Mouse (Mus musculus): Measurements from ENCODE around the gene Hsd17b1. TPM values are rescaled to one million over a fixed set of nuclear protein-coding genes. Genes with fewer than 3 reads are reported as not detected.

Gene Hsd17b1
- polyA plus RNA-seq, 1 experiment from 2014 or later: 0.37 TPM

- Histone ChIP-seq H3K27me3 (replicated peaks) (no peaks in the 10 kb centered on the region), H3K9ac (no peak overlapping the region), H3K9me3 (no peaks in the 10 kb centered on the region), H3K27ac (no peak overlapping the region), H3K4me1 (no peaks in the 10 kb centered on the region), H3K4me2 (no peak overlapping the region), H3K4me3 (no peak overlapping the region), H3K36me3 (replicated peaks) (peaks cover 62% of the 10 kb centered on the region)
- 86% methylated on average over 9 of the region's 9 CpGs for WGBS
- ATAC-seq (replicated peaks): no peak
Observed at GRCm38 (mm10) chr11:101050359-101050758, 27.9 kb upstream of the Hsd17b1 start.

- no peak overlapping the region for H3K9ac ChIP-seq
- peaks cover 66% of the 10 kb centered on the region for H3K36me3 ChIP-seq (replicated peaks)
- H3K4me2 ChIP-seq: no peak overlapping the region
- H3K9me3 ChIP-seq: no peaks in the 10 kb centered on the region
- ATAC-seq (replicated peaks): no peak
- no peaks in the 10 kb centered on the region for H3K27me3 ChIP-seq (replicated peaks)
- no peak overlapping the region for H3K4me3 ChIP-seq
- no peaks in the 10 kb centered on the region for H3K4me1 ChIP-seq
- 82% methylated on average over 6 of the region's 6 CpGs for WGBS
- H3K27ac ChIP-seq: no peak overlapping the region
Observed at GRCm38 (mm10) chr11:101051051-101051493, 27.1 kb upstream of the Hsd17b1 start.

GRCm38 (mm10) chr11:101051617-101052016, 26.6 kb upstream of the Hsd17b1 start:
- no peak for ATAC-seq (replicated peaks)

GRCm38 (mm10) chr11:101052751-101053473, 25.3 kb upstream of the Hsd17b1 start:
- H3K9me3 ChIP-seq: no peaks in the 10 kb centered on the region
- peaks cover 55% of the 10 kb centered on the region for H3K36me3 ChIP-seq (replicated peaks)
- H3K27ac ChIP-seq: no peak overlapping the region
- H3K4me1 ChIP-seq: no peaks in the 10 kb centered on the region
- H3K4me2 ChIP-seq: no peak overlapping the region
- H3K9ac ChIP-seq: no peak overlapping the region
- H3K27me3 ChIP-seq (replicated peaks): no peaks in the 10 kb centered on the region
- WGBS: 92% methylated on average over 10 of the region's 10 CpGs
- no peak overlapping the region for H3K4me3 ChIP-seq
- no peak for ATAC-seq (replicated peaks)

More at GRCm38 (mm10) chr11:101051617-101052016, 26.6 kb upstream of the Hsd17b1 start:
- H3K4me2 ChIP-seq: no peak overlapping the region
- H3K4me3 ChIP-seq: no peak overlapping the region
- 85% methylated on average over 8 of the region's 8 CpGs for WGBS
- no peak overlapping the region for H3K27ac ChIP-seq
- H3K27me3 ChIP-seq (replicated peaks): no peaks in the 10 kb centered on the region
- H3K36me3 ChIP-seq (replicated peaks): peaks cover 68% of the 10 kb centered on the region
- no peaks in the 10 kb centered on the region for H3K9me3 ChIP-seq
- H3K4me1 ChIP-seq: no peaks in the 10 kb centered on the region
- H3K9ac ChIP-seq: no peak overlapping the region

- Histone ChIP-seq H3K4me3 (no peak overlapping the region), H3K27ac (no peak overlapping the region), H3K27me3 (replicated peaks) (no peaks in the 10 kb centered on the region), H3K9ac (no peak overlapping the region), H3K4me2 (no peak overlapping the region), H3K9me3 (no peaks in the 10 kb centered on the region), H3K4me1 (no peaks in the 10 kb centered on the region), H3K36me3 (replicated peaks) (peaks cover 55% of the 10 kb centered on the region)
- no peak for ATAC-seq (replicated peaks)
- WGBS: 100% methylated on average over 1 of the region's 1 CpGs
Observed at GRCm38 (mm10) chr11:101053974-101054373, 24.2 kb upstream of the Hsd17b1 start.

- Histone ChIP-seq H3K9ac (no peak overlapping the region), H3K36me3 (replicated peaks) (peaks cover 60% of the 10 kb centered on the region), H3K27me3 (replicated peaks) (no peaks in the 10 kb centered on the region), H3K4me1 (no peaks in the 10 kb centered on the region), H3K27ac (no peak overlapping the region), H3K4me2 (no peak overlapping the region), H3K4me3 (no peak overlapping the region), H3K9me3 (no peaks in the 10 kb centered on the region)
- no peak for ATAC-seq (replicated peaks)
- WGBS: 85% methylated on average over 14 of the region's 14 CpGs
Observed at GRCm38 (mm10) chr11:101055418-101055817, 22.8 kb upstream of the Hsd17b1 start.

- H3K4me1 ChIP-seq: no peaks in the 10 kb centered on the region
- ATAC-seq (replicated peaks): no peak
- no peaks in the 10 kb centered on the region for H3K9me3 ChIP-seq
- H3K4me2 ChIP-seq: no peak overlapping the region
- H3K4me3 ChIP-seq: no peak overlapping the region
- H3K9ac ChIP-seq: no peak overlapping the region
- no peak overlapping the region for H3K27ac ChIP-seq
- WGBS: 53% methylated on average over 8 of the region's 8 CpGs
- H3K27me3 ChIP-seq (replicated peaks): no peaks in the 10 kb centered on the region
- peaks cover 60% of the 10 kb centered on the region for H3K36me3 ChIP-seq (replicated peaks)
Observed at GRCm38 (mm10) chr11:101056885-101057284, 21.3 kb upstream of the Hsd17b1 start.

GRCm38 (mm10) chr11:101057860-101058259, 20.4 kb upstream of the Hsd17b1 start:
- no peak overlapping the region for H3K27ac ChIP-seq
- no peak overlapping the region for H3K9ac ChIP-seq
- H3K27me3 ChIP-seq (replicated peaks): no peaks in the 10 kb centered on the region
- no peak for ATAC-seq (replicated peaks)
- H3K9me3 ChIP-seq: no peaks in the 10 kb centered on the region
- WGBS: 35% methylated on average over 5 of the region's 5 CpGs
- H3K36me3 ChIP-seq (replicated peaks): peaks cover 61% of the 10 kb centered on the region
- no peak overlapping the region for H3K4me2 ChIP-seq
- H3K4me3 ChIP-seq: no peak overlapping the region
- H3K4me1 ChIP-seq: no peaks in the 10 kb centered on the region

- 76% methylated on average over 5 of the region's 5 CpGs for WGBS
- H3K9ac ChIP-seq: no peak overlapping the region
- H3K4me2 ChIP-seq: no peak overlapping the region
- peaks cover 60% of the 10 kb centered on the region for H3K36me3 ChIP-seq (replicated peaks)
- no peaks in the 10 kb centered on the region for H3K4me1 ChIP-seq
- H3K27ac ChIP-seq: no peak overlapping the region
- H3K27me3 ChIP-seq (replicated peaks): no peaks in the 10 kb centered on the region
- no peak for ATAC-seq (replicated peaks)
- H3K4me3 ChIP-seq: no peak overlapping the region
- H3K9me3 ChIP-seq: no peaks in the 10 kb centered on the region
Observed at GRCm38 (mm10) chr11:101058726-101059125, 19.5 kb upstream of the Hsd17b1 start.

GRCm38 (mm10) chr11:101059473-101059872, 18.7 kb upstream of the Hsd17b1 start:
- peak overlapping the region; percentile 61; the same call in 1 of the 2 replicates for H3K27ac ChIP-seq

GRCm38 (mm10) chr11:101060126-101060525, 18.1 kb upstream of the Hsd17b1 start:
- 89% methylated on average over 8 of the region's 8 CpGs for WGBS
- Histone ChIP-seq H3K9ac (no peak overlapping the region; the same call in 1 of the 2 replicates), H3K36me3 (replicated peaks) (peaks cover 50% of the 10 kb centered on the region), H3K27me3 (replicated peaks) (no peaks in the 10 kb centered on the region), H3K9me3 (no peaks in the 10 kb centered on the region), H3K27ac (peak overlapping the region; percentile 61), H3K4me1 (no peaks in the 10 kb centered on the region), H3K4me2 (no peak overlapping the region), H3K4me3 (no peak overlapping the region)
- ATAC-seq (replicated peaks): no peak

More at GRCm38 (mm10) chr11:101059473-101059872, 18.7 kb upstream of the Hsd17b1 start:
- no peaks in the 10 kb centered on the region for H3K4me1 ChIP-seq
- no peaks in the 10 kb centered on the region for H3K9me3 ChIP-seq
- ATAC-seq (replicated peaks): no peak
- no peaks in the 10 kb centered on the region for H3K27me3 ChIP-seq (replicated peaks)
- H3K9ac ChIP-seq: no peak overlapping the region; the same call in 1 of the 2 replicates
- H3K4me3 ChIP-seq: no peak overlapping the region
- WGBS: 65% methylated on average over 10 of the region's 10 CpGs
- peaks cover 54% of the 10 kb centered on the region for H3K36me3 ChIP-seq (replicated peaks)
- H3K4me2 ChIP-seq: no peak overlapping the region

GRCm38 (mm10) chr11:101061049-101061448, 17.2 kb upstream of the Hsd17b1 start:
- Histone ChIP-seq H3K27me3 (replicated peaks) (no peaks in the 10 kb centered on the region), H3K27ac (no peak overlapping the region), H3K36me3 (replicated peaks) (peaks cover 41% of the 10 kb centered on the region), H3K4me3 (no peak overlapping the region), H3K9ac (no peak overlapping the region), H3K4me2 (no peak overlapping the region), H3K4me1 (no peaks in the 10 kb centered on the region), H3K9me3 (no peaks in the 10 kb centered on the region)
- ATAC-seq (replicated peaks): no peak
- WGBS: 92% methylated on average over 5 of the region's 5 CpGs
